Mouse (Mus musculus) urinary bladder, postnatal 4 days (tissue): ENCODE measurements around the gene Eif3i.

Experiments used
- DNase-seq, 2 experiments: peaks; one replicate each; pipeline ENCODE4 v3.0.0; 2021 to 2022; ENCODE audit warnings: low spot score in 2 of 2

Eif3i gene

DNA sequence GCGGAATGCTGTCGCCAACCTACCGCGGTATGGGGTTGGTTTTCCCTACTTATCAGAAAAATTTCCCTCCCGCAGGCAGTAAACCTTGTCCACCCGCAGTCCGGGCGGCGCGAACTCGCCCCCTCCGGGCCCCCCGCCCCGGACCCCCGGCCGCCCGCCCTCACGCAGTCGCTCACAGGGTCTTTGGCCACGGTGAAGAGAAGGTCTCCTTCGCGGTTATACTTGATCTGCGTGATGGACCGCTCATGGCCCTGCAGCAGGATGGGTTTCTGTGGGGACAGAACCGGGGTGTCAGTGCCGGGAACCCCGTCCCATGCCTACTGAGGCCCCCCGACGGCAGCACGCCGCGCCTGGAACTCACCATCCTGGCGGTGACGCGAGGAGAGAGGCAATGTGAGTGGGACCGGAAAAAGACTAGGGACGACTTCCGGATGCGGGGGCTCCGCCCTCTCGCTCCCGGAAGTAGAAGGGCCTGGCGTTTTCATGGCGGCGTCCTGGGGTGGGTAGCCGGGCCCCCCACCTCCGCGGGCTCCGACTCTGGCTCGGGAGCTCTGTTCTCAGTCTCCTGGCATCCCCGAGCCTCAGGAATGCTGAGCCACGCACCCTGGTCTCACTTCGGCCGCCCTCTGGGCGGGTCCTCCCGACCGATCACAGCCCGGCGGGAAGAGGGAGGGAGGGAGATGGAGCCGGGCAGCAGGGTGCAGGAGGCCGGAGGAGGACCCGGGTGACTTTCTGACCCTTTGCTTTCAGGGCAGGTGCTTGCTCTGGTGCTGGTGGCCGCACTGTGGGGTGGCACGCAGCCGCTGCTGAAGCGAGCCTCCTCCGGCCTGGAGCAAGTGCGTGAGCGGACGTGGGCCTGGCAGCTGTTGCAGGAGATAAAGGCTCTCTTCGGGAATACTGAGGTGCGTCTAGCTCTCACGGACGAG, at the start of gene Eif3i, which contains the start of gene Tmem234:
Gene Eif3i, minus strand, starts transcription at position 416 of the 926 bp plus-strand sequence.
Gene Tmem234, plus strand, starts transcription at position 436 of the 926 bp plus-strand sequence.
- DNase-seq: peak; percentile 79 to 83

DNA sequence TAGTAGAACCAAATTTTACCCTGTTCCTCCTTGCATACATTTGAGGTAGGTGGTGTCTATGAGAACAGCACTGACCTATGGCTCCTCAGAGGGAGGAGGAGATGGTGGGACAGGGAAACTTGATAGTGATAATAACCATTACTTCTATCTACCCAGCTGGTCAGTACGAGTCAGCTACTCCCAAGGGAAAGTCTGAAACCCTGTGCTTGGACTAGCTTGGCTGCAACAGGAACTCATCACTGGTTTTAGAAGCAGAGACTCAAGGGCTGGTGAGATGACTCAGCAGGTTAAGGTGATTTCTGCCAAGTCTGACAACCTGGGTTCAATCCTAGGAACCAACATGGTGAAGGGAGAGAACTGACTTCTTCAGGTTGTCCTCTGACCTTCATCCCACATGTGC, 48.2 kb upstream of the Eif3i start:
- no peak for DNase-seq

DNA sequence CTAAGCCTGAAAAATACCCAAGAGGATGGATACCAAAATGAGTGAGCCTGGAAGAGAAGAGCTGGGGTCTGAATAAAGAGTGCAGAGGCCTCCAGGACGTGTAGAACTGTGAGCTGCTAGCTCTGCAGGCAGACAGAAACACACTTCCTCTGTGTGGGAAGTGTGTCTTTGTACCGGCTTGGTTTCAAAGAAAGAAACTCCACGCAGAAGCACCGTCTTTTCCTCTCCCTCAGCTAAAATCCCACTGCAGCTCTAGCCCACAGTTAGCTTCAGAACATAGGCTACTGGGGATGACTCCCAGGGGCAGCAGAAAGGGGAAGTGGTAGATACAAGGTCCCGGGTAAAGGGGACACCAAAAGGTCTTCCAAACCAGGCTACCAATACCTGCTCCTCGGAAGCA, 44.8 kb upstream of the Eif3i start:
- DNase-seq: no peak

DNA sequence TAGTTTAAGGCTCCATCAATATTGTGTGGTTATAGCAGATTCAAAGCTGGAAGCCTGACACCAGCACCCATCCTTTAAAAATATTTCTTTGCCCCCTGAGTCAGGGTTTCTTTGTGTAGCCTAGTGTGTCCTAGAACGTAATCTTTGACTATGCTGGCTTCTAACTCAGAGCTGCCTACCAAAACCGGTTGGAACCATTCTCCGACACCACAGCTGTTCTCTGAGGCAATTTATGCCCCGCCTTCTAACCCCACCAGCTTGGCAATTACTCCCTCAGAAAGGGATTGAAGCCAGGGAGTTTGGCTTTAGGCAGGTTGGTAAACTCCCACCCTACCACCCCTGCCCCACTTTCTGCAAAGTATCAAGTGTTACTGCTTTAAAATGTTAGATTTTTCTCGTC, 41.3 kb upstream of the Eif3i start:
- no peak for DNase-seq

DNA sequence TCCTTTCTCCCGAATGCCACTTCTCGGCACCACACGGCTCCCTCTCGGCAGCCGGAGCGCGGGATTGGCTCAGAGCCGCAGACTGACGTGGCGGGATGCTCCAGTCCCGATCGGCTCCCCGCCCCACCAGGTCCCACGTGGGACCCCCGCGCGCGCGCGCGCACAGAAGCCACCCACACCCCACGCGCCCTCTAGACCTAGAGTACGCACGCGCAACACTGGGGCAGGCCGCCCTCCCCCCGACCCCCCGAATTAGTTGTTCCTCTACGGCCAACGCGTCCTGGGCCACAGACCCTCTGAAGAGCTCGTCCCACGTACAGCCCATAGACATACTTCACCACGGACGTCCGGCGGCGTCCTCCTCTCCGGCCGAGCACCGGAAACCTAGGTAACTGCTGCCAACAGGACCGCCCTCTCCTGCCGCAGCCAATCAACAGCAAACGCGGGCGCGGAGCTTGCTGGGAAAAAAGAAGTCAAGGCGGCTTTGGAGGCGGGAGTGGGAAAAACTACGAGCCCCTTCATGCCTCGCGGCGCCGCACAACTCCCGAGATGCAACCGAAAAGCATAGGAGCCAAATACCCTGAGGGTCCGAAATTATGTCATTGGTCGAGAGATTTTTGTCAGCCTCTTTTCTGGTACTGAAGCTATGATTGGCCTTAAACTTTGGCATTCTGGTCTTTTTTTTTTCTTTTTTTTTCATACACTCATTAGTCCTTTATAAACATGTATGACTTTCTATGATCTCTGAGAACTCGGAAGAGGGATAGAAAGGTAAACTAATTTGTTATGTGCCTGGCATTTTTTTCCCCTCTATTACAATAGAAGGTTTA, 40.4 kb upstream of the Eif3i start, which contains the start of gene Txlna:
Gene Txlna, minus strand, starts transcription at position 428 of the 830 bp plus-strand sequence.
- DNase-seq: peak; percentile 95 to 96

DNA sequence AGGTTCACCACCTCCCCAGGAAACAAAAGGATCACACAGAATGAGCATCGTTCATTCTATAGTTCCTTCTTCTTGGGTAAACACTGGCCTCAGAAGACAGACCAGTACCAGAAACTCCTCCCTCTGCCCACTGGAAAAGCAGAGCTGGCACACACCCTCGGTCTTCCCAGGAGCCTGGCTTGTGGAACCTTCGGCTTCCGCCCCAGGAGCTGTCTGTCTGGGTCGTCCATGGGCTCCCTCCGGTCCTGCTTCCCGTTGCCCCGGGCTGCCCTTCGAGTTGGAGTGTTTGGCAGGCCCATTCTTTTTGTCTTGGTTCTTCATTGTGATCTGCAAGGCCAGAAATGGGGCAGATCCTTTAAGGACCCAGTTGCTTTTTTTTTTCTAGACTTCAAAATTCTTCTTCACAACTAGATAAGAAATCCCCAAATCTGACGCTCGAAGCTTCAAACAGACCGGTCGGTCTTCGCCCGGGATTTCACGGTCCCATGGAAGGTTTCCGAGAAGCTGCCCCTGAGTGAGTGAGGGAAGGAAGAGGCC, 39.7 kb upstream of the Eif3i start:
- DNase-seq: no peak

DNA sequence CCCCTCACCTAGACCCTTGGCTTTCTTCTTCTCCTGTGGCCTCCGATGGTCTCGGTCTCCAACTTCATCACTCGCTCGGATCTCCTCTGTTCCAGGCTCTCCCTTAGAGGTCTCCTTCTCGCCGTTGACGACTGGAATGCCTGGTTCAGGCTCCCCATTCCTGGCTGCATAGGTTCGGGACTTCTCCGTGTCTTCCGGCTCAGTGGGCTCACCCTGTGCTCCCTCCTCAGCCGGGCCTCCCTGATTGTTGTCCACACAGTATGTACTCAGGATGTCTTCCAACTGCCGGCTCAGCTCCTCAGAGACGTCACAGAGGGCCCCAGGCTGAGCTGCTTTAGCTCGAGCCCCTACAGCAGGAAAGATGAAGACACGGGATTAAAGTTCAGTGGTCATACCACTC, 38.8 kb upstream of the Eif3i start:
- DNase-seq: no peak

DNA sequence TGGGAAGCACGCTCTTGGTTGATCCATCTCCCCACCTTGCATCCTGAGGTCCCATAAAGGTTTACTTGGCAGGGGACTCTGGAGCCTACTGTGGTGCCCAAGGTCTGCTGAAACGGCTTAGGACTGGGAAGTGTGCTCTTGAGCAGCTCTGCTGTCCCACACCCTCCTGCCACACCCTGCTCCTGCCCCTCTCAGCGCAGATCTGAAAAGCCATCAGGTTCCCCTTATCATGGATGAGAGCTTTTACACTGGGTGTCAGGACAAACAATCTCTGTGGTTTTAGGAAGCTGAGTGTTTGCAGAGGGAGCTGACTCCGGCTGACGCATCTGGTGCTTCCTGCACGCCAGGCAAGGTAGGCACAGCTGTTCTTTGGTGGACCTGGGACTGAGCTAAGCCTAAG, 33.4 kb upstream of the Eif3i start:
- DNase-seq: no peak

DNA sequence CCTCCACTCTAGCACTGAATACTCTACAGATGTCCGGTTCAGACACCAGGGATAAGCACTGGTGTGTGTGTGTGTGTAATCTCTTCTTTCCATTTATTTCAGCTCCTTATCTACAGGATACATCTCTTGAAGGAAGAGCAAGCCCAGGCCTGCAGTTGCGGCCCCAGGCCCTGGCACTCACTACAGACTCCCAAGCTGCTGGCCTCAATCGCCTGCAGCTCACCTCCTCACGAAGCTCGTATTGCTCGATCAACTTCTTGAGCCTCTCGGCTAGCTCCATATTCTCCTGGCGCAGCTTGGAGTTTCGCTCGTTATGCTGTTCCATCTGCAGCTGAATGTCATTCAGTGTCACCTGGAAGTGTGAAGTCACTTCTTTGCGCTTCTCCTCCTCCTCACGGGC, 31.4 kb upstream of the Eif3i start:
- DNase-seq: no peak

DNA sequence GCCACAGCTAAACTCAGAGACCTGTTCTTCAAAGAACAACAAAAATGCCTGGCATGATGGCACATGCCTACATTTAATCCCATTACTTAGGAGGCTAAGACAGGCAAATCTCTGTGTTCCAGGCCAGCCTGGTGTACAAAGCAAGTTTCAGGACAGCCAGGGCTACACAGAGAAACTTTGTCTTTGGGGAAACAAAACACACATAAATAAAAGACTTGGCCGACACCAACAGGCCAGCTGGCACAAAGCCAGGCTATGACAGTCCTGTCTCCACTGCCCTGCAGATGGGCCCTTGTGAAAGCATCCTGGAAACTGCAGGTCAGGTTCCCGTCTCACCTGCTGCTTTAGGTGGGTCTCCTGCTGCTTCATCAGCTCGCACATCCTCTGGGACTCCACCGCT, 30.5 kb upstream of the Eif3i start:
- no peak for DNase-seq

DNA sequence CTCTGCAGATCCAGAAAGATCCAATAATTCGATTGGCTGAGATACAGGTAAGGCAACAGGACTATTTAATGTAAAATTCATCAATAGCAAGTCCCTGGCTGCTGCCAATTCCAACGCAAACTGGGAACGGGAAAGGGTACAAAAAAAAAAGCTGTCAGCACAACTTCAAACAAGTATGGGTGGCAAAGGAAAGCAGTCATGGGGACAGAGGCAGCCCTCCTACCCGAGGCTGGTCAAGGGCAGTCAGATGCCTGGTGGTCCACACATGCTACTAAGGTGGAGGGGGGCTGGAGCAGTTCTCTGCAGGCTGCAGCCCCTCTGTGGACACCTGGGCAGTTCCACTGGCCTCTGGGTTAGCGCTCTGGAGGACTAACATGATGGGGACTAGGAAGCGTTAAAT, 25.6 kb upstream of the Eif3i start:
- DNase-seq: no peak

DNA sequence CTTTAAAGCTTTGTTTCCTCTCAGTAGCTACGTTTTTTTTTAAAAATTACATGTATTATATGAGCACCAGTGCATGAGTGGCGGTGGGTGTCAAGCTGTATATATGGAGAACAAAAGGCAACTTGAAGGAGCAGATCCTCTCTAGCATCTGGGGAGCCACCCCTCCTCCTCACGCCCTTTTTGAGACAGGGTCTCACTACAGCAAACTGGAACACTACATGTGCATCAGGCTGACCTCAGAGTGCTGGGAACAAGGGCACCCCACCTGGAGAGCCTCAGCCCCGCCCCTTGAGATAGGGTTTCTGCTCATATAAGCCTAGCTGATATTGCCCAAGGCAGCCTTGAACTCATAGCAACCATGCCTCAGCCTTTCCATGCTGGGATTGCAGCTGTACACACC, 25.0 kb upstream of the Eif3i start:
- no peak for DNase-seq

DNA sequence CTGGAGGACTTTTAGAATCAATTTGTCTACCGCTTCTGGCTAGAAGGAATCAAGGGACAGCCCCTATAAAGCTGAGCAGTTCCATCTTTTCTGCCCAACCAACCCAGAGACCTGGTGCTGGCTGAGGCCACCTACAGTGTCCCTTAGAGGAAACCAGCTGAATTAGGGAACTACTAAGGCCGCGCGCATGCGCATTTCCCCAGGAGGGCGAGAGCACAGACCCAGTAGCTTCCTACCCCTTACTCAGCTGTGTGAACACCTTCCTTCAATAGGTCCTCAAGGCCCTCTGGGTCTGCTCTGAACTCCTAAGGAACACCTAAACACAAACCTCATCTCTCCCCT, 24.6 kb upstream of the Eif3i start:
- no peak for DNase-seq

DNA sequence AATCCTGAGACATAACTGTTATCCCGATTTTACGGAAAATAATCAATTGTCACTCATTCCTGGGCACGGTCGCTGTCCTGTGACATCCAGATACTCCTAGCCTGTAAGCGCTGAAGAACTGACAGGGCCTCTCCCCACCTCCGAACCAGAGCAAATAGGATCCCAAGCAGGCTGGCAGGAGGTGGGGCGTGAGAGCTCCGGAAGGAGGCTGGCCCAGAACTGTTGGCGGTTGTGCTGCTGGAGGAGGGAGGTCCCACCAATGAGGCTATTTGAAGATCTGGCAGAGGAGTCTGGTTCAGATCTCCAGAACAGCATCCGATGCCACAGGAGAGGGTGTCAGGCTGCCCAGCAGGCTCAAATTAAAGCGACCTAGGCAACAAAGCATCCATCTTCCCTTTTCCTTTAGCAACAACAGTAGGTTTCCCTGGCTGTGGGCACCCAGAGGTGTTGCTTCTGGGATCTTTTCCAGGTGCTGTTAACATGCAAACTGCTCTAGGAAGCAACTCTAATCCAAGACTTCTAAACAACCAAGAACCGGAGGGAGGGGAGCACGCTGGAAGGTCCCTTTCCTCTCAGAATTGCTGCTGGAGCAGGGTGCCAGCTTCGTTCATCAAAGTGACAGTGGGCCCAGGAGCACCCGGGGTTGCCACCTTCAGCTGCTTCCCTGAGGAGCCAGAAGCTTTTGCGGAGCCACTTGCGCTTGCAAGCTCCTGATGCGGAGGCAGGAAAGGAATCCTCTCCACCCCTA, 24.0 kb upstream of the Eif3i start:
- peak; percentile 80 to 83 for DNase-seq

DNA sequence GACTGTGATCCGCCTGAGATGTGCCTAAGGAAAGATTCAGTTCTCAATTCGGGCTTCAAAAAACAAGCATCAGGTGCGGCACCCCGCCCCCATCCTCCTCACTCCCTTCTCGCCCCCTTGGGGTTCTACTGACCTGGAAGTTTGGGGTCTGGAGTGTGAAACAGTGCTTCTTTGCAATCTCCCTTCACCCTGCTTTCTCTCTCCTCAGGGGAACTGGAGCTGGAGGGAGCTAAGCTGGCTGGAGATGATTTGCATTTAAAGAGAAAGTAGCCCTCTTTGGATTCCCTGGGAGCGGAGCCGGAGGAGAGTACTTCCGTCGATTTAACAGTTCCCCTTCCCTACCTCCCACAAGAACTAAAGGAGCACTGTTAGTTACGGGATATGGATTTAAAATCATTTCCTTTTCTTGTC, 23.2 kb upstream of the Eif3i start, which contains the start of gene Ccdc28b:
Gene Ccdc28b, minus strand, starts transcription at position 267 of the 411 bp plus-strand sequence.
- no peak for DNase-seq

DNA sequence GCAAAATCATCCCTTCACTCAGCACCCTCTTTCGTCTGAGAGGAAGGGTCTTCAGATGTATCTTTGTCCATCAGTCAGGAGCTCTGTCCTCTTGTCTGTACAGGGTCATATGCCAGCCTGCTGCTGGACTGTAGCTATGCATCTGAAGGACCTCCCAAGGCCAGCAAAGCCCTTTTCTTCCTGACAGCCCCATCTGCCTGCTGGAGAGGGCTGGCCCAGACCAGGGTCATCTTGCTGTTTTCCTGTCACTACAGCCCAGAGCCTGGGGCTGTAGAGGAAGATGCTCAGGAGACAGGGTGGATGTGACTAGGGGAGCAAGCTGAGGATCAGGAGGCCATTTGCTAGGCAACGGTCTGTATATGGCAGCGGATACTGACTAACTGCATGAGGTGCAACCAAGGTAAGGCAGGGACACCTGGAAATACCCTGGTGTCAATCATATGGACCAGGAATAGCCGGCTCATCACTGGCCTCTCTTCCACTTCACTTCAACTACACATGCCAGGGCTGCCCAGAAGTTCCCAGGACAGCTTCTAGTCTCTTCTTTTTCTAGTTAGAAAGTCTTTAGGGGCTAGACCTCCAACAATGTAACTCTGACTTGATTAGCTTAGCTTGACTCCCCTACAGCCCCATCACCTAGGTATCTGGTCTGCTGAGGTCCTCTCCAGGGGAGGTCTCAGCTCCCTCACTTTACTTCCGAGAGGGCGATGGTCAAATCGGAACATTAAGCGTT, 22.5 kb upstream of the Eif3i start:
- no peak for DNase-seq

DNA sequence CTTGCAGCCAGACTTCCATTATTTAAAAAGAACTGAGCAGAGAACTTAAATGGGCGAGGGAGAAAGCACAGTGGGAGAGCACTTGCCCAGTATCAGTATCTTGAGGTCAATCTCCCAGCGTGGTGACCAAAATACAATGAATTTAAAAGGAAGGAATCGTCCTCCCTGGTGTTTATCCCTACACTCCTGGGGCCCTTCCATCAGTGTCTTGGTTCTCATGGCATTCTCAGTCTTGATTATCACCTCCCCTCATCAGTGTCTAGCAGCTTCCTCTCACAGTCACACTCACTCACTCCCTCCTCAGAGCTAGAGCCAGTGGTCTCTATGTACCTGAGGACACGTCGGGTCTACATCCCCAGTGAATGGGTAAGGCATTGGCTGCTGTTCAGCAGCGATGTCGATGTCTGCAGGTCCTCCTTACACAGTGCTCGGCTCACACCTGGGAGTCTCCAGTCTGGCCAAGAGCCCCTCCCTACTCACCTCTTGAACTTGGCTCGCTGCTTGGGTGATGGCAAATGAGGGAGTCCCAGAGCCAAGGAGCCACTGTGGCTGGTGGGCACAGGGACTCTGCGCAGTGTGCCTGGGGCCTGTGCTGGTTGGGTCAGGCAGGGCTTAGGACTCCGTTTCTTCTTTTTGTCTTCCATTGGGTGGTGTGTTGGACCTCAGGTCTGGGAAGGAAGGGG, 21.8 kb upstream of the Eif3i start:
- no peak for DNase-seq

DNA sequence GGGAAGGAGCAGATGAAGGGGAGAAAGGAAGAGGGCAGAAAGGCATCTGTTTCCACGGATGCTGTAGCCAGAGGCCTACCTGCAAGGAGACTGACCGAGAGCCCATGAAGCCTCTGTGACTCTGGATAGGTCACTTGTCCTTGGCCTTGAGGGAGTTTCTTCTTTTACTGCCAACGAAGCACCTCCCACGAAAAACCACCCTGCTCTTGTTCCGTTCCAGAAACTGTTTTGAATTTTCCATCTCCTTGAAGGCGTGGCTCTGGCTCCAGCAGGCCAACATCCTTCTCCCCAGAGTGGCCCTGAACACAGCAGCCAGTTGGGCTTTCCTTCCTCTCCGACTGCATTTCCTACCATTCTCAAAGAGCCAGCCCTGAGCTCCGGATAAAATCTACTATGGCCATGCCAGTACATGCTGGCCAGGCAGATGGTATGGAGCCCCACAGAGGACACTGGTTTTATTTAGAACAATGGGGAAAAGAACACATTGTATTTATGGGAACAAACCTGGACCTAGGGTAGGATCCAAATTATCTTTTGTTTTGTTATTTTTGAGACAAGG, 20.9 kb upstream of the Eif3i start:
- DNase-seq: no peak

DNA sequence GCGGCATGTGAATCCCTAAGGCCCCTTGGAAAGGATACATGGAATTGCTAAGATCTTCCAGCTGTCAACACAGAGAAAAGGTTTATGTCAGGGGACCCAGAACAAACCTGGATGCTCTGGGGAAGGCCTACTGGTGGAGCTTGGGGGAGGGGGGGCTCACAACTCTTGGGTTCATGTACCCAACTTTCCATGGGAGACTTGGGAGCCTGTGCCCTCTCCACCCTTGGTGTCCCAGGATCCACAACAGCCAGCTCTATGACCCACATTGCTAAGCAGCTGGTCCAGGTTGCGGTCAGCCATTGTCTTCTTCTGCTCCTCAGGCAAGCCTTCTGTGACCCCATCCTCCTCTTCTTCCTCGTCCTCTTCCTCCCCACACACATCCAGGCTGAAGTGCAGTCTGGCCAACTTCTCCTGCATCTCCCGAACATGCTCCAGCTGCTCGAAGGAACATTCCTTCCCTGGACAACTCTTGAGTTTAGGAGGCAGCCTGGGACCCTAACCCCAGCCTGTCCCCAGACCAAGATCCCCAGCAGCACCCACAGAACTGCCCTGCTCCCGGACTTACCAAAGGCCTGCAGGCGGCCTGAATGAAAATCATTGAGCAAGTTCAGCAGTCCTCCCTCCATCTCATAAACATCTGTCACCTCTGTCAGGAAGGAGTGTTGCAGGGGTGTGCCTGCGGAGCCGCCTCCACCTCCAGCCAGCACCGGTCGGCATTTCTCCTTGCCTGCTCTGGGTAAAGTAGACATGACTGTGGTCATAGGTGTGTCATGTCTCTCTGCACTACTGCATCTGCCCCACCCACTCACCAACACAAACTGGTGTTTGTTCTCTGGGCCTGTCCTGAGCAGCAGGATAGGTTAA, 20.2 kb upstream of the Eif3i start:
- DNase-seq: no peak
